ENCODE assay signal across 11 mouse cellular contexts in the genomic region with DNA sequence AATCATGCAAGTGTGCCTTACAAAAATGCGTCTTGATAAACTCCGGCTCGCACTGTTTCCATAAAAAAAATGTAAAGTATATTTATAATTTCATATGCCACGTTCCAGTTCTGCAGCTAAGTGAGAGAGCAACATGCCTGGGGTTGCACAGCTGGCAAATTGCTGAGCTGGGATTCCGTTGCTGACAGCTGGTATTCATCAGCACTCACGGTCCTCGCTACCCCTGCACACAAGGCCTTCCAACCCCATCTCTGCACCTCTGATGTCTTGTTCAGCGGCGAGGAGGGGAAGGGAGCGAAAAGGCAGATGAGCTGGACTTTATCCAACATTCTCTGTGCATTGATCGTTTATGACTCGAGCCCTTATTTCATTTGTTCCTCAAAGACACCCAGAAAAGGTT.
DNase-seq lines count a peak whose midpoint lies in the region; ATAC-seq lines count a peak whose summit lies in the region.
"Had no signal": no experiment of that assay in that cellular context is flagged by ENCODE, and none has a peak within 500 bp of the region (broad histone marks: within the 10 kb centered on the region; RNA-seq: fewer than 3 reads in every experiment).

No protein-coding gene starts in this region.

- peaks cover 4% of the 10 kb centered on the region; the same call in 1 of the 2 replicates for H3K4me1 ChIP-seq in limb, embryonic 10.5 days
- no peaks in the 10 kb centered on the region for H3K4me1 ChIP-seq in neural tube, embryonic 11.5 days (ENCODE audit: control insufficient read depth, insufficient read depth, low read length)
- H3K4me1 ChIP-seq: heart, embryonic 13.5 days had no signal

- H3K4me2 ChIP-seq in neural tube, embryonic 11.5 days (ENCODE audit: low read depth): no peak overlapping the region
- H3K4me2 ChIP-seq: heart, embryonic 13.5 days had no signal

- WGBS in limb, embryonic 10.5 days: 71% methylated on average over 12 of the region's 12 CpGs
- 75% methylated on average over 12 of the region's 12 CpGs for WGBS in neural tube, embryonic 11.5 days

- peak; percentile 1 to 3 for DNase-seq in heart, postnatal 10 days
- DNase-seq in heart, adult 18-20 months: no peak
- peak; percentile 5 for DNase-seq in right cerebral cortex, adult 18-20 months
- no peak for DNase-seq in right cerebral cortex, postnatal 14 days
- peak; percentile 40 for DNase-seq in limb, embryonic 10.5 days (ENCODE audit: low spot score)
- peak; percentile 31 for DNase-seq in neural tube, embryonic 11.5 days (ENCODE audit: low spot score)
- no peak for DNase-seq in cerebellum, postnatal 36 days
- no peak for DNase-seq in testis, postnatal 14 days (ENCODE audit: low spot score)
- DNase-seq: cerebellum, postnatal 25 days had no signal

- H3K9ac ChIP-seq in neural tube, embryonic 11.5 days (ENCODE audit: low read length): no peak overlapping the region
- H3K9ac ChIP-seq: heart, embryonic 13.5 days; liver, embryonic 14.5 days had no signal

- H3K9me3 ChIP-seq in limb, embryonic 10.5 days (replicated peaks): no peaks in the 10 kb centered on the region
- H3K9me3 ChIP-seq in neural tube, embryonic 11.5 days (ENCODE audit: control insufficient read depth, low read length): no peaks in the 10 kb centered on the region
- H3K9me3 ChIP-seq: heart, embryonic 13.5 days had no signal

- no peak for ATAC-seq in neural tube, embryonic 11.5 days (ENCODE audit: insufficient read depth, low FRiP score, low TSS enrichment)

- intact Hi-C loops in heart, postnatal 10 days (cut with DNase I): no loop called here

- H3K27me3 ChIP-seq in limb, embryonic 10.5 days (ENCODE audit: low read depth, poor library complexity, severe bottlenecking): no peaks in the 10 kb centered on the region
- no peaks in the 10 kb centered on the region for H3K27me3 ChIP-seq in neural tube, embryonic 11.5 days (ENCODE audit: control insufficient read depth, insufficient read depth, low read length)
- H3K27me3 ChIP-seq: heart, embryonic 13.5 days had no signal

- no peak overlapping the region for H3K27ac ChIP-seq in limb, embryonic 10.5 days
- no peak overlapping the region for H3K27ac ChIP-seq in neural tube, embryonic 11.5 days (ENCODE audit: low read depth, low read length)
- H3K27ac ChIP-seq: heart, embryonic 13.5 days; liver, embryonic 14.5 days had no signal

- no peaks in the 10 kb centered on the region for H3K36me3 ChIP-seq in limb, embryonic 10.5 days
- H3K36me3 ChIP-seq in neural tube, embryonic 11.5 days (ENCODE audit: control insufficient read depth, insufficient read depth, low read length): no peaks in the 10 kb centered on the region
- H3K36me3 ChIP-seq: heart, embryonic 13.5 days had no signal

- H3K4me3 ChIP-seq in limb, embryonic 10.5 days: no peak overlapping the region
- H3K4me3 ChIP-seq in neural tube, embryonic 11.5 days (ENCODE audit: low read depth, low read length): no peak overlapping the region
- H3K4me3 ChIP-seq: heart, embryonic 13.5 days had no signal

Comparison
In these comparisons a context has a peak if more than half of its experiments do, and no peak if none do; other contexts are left out.
1. DNase-seq: peak in heart, postnatal 10 days (2 of 2), right cerebral cortex, adult 18-20 months (single experiment), limb, embryonic 10.5 days (single experiment) and neural tube, embryonic 11.5 days (single experiment); none in heart, adult 18-20 months (0 of 2), right cerebral cortex, postnatal 14 days (single experiment), cerebellum, postnatal 36 days (0 of 2) and testis, postnatal 14 days (single experiment).